Comparison of ENCODE assay signal across 8 mouse cellular contexts in the genomic region with DNA sequence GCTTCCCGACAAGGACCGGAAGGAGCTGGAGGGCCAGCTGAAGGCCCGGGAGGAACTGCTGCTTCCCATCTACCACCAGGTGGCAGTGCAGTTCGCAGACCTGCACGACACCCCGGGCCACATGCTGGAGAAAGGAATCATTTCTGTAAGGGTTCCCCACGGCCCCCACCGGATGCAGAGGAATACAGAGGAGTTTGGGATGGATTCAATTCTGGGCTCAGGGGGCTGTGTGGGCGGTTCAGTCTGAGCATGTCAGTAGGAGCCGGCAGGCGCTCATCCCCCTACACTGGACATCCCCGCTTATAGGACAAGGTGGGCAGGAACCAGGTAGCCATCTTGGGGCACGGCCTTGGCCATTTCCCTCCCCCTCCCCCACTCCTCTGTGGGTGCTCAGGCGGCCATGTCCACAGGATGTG. TPM values are rescaled to one million over a fixed set of nuclear protein-coding genes. Genes with fewer than 3 reads are reported as not detected.
DNase-seq lines count a peak whose midpoint lies in the region; ATAC-seq and TF ChIP-seq lines count a peak whose summit lies in the region.

No protein-coding gene starts in this region.

- TF ChIP-seq CTCF in bone marrow macrophage, adult 2 months (IDR thresholded peaks at IDR 0.05; ENCODE audit: low read depth, low read length) = peak; percentile 72
- peak; percentile 94 for TF ChIP-seq CTCF in embryonic fibroblast, embryonic 13.5 days (IDR thresholded peaks at IDR 0.05; ENCODE audit: borderline replicate concordance, insufficient read depth, low read length)
- TF ChIP-seq CTCF in liver, postnatal 0 days (IDR thresholded peaks at IDR 0.05; ENCODE audit: low read depth) = peak; percentile 80
- TF ChIP-seq CTCF in olfactory bulb, adult 2 months (IDR thresholded peaks at IDR 0.05; ENCODE audit: insufficient read depth, low read depth, low read length) = peak; percentile 86
- TF ChIP-seq CTCF in thymus, adult 2 months (IDR thresholded peaks at IDR 0.05; ENCODE audit: borderline replicate concordance, control insufficient read depth, extremely low read depth, insufficient read depth, low read length, poor library complexity) = peak; percentile 94

- no peak overlapping the region for H3K9ac ChIP-seq in heart, embryonic 16.5 days (ENCODE audit: low read length)
- H3K9ac ChIP-seq in liver, postnatal 0 days (replicated peaks) = no peak overlapping the region

- ATAC-seq in heart, embryonic 16.5 days (replicated peaks; ENCODE audit: extremely low read depth, insufficient read depth, low FRiP score) = peak; percentile 35; the same call in 1 of the 2 replicates
- ATAC-seq in liver, postnatal 0 days = no peak

- H3K4me2 ChIP-seq in heart, embryonic 16.5 days (ENCODE audit: low read depth, low read length) = no peak overlapping the region
- H3K4me2 ChIP-seq in liver, postnatal 0 days (ENCODE audit: low read depth, low read length) = no peak overlapping the region

- TF ChIP-seq POLR2A in bone marrow macrophage, adult 2 months (IDR thresholded peaks at IDR 0.05; ENCODE audit: borderline replicate concordance, low read depth, low read length) = no peak
- TF ChIP-seq POLR2A in embryonic fibroblast, embryonic 13.5 days (IDR thresholded peaks at IDR 0.05; ENCODE audit: low read depth, low read length) = no peak
- TF ChIP-seq POLR2A in olfactory bulb, adult 2 months (IDR thresholded peaks at IDR 0.05; ENCODE audit: insufficient read depth, low read depth, low read length) = no peak
- no peak for TF ChIP-seq POLR2A in thymus, adult 2 months (IDR thresholded peaks at IDR 0.05; ENCODE audit: control insufficient read depth, extremely low read depth, insufficient read depth, low read length, poor library complexity)

- DNase-seq in CD4-positive helper T cell, adult 2 months (ENCODE audit: low read depth, low spot score) = peak; percentile 64
- peak; percentile 68 to 76 for DNase-seq in kidney, postnatal 25 days
- DNase-seq in liver, postnatal 0 days = peak; percentile 72
- DNase-seq in thymus, adult 2 months = peak; percentile 69

- no peaks in the 10 kb centered on the region for H3K27me3 ChIP-seq in heart, embryonic 16.5 days (ENCODE audit: control insufficient read depth, insufficient read depth, low read length)
- H3K27me3 ChIP-seq in liver, postnatal 0 days (ENCODE audit: insufficient read depth, low read length) = no peaks in the 10 kb centered on the region
- no peaks in the 10 kb centered on the region for H3K27me3 ChIP-seq in thymus, adult 2 months (ENCODE audit: control insufficient read depth, insufficient read depth, low read length)

- WGBS in heart, embryonic 16.5 days = 17% methylated on average over 14 of the region's 14 CpGs
- WGBS in liver, postnatal 0 days (ENCODE audit: insufficient replicate concordance) = 20% methylated on average over 14 of the region's 14 CpGs
- 12% methylated on average over 14 of the region's 14 CpGs for WGBS in olfactory bulb, adult 2 months
- 23% methylated on average over 14 of the region's 14 CpGs for WGBS in thymus, adult 2 months

- peaks cover 21% of the 10 kb centered on the region for H3K36me3 ChIP-seq in heart, embryonic 16.5 days (ENCODE audit: control insufficient read depth, insufficient read depth)
- H3K36me3 ChIP-seq in liver, postnatal 0 days (replicated peaks; ENCODE audit: insufficient read depth, low read length) = peaks cover 8% of the 10 kb centered on the region; the same call in 1 of the 2 replicates
- no peaks in the 10 kb centered on the region for H3K36me3 ChIP-seq in thymus, adult 2 months (ENCODE audit: control insufficient read depth, insufficient read depth, low read length)

- no peak for TF ChIP-seq EP300 in liver, postnatal 0 days (IDR thresholded peaks at IDR 0.05; ENCODE audit: low read depth)

- no peaks in the 10 kb centered on the region for H3K9me3 ChIP-seq in heart, embryonic 16.5 days (replicated peaks; ENCODE audit: control insufficient read depth, low read length)
- no peaks in the 10 kb centered on the region for H3K9me3 ChIP-seq in liver, postnatal 0 days (ENCODE audit: low read length)

- H3K27ac ChIP-seq in bone marrow macrophage, adult 2 months (ENCODE audit: insufficient read depth, low read depth, low read length) = no peak overlapping the region
- H3K27ac ChIP-seq in embryonic fibroblast, embryonic 13.5 days (ENCODE audit: insufficient read depth, low read length) = no peak overlapping the region
- no peak overlapping the region for H3K27ac ChIP-seq in heart, embryonic 16.5 days (ENCODE audit: low read length)
- H3K27ac ChIP-seq in liver, postnatal 0 days (ENCODE audit: low read depth) = no peak overlapping the region
- no peak overlapping the region for H3K27ac ChIP-seq in olfactory bulb, adult 2 months (ENCODE audit: insufficient read depth, low read depth, low read length)
- no peak overlapping the region for H3K27ac ChIP-seq in thymus, adult 2 months (ENCODE audit: control insufficient read depth, insufficient read depth, low read length)

- no peak overlapping the region for H3K4me3 ChIP-seq in bone marrow macrophage, adult 2 months (ENCODE audit: insufficient read depth, low read length)
- H3K4me3 ChIP-seq in embryonic fibroblast, embryonic 13.5 days (ENCODE audit: insufficient read depth, low read length) = no peak overlapping the region
- no peak overlapping the region for H3K4me3 ChIP-seq in heart, embryonic 16.5 days (ENCODE audit: low read length)
- no peak overlapping the region for H3K4me3 ChIP-seq in liver, postnatal 0 days (ENCODE audit: low read depth, low read length)
- H3K4me3 ChIP-seq in olfactory bulb, adult 2 months (ENCODE audit: insufficient read depth, low read depth, low read length) = no peak overlapping the region
- no peak overlapping the region for H3K4me3 ChIP-seq in thymus, adult 2 months (ENCODE audit: control insufficient read depth, insufficient read depth, low read length)

- no peaks in the 10 kb centered on the region for H3K4me1 ChIP-seq in bone marrow macrophage, adult 2 months (ENCODE audit: control insufficient read depth, insufficient read depth, low read length)
- H3K4me1 ChIP-seq in embryonic fibroblast, embryonic 13.5 days (ENCODE audit: control insufficient read depth, insufficient read depth, low read length) = no peaks in the 10 kb centered on the region
- H3K4me1 ChIP-seq in heart, embryonic 16.5 days (ENCODE audit: control insufficient read depth, insufficient read depth, low read length) = 0 out of 2 replicates have a peak, but pooled peaks cover 3% of the 10 kb centered on the region
- no peaks in the 10 kb centered on the region for H3K4me1 ChIP-seq in liver, postnatal 0 days (ENCODE audit: insufficient read depth)
- peaks cover 4% of the 10 kb centered on the region; the same call in 1 of the 2 replicates for H3K4me1 ChIP-seq in olfactory bulb, adult 2 months (ENCODE audit: control insufficient read depth, insufficient read depth, low read length)
- no peaks in the 10 kb centered on the region for H3K4me1 ChIP-seq in thymus, adult 2 months (replicated peaks; ENCODE audit: control insufficient read depth, insufficient read depth, low read length)

RNA-seq across cellular contexts. Expression of a gene that starts 25.4 kb away (rescaled TPM):
- not detected in 2 replicates for polyA plus RNA-seq in bone marrow macrophage, adult 2 months (2012; ENCODE audit: insufficient read depth, insufficient read length, missing spikeins)
- not detected in 2 replicates for polyA plus RNA-seq in embryonic fibroblast, embryonic 13.5 days (2011; ENCODE audit: insufficient read length, low read depth, missing spikeins)
- 0.11 and 0.44 TPM in 2 replicates for polyA plus RNA-seq in heart, embryonic 16.5 days (2015; fragmentation: Nextera tagmentation; extraction: Ambion mirVana)
- polyA plus RNA-seq in liver, postnatal 0 days (2015; fragmentation: Nextera tagmentation; extraction: Ambion mirVana) = not detected in 2 replicates
- polyA plus RNA-seq in olfactory bulb, adult 2 months (2012; ENCODE audit: insufficient read depth, insufficient read length, low replicate concordance, missing spikeins) = not detected in 2 replicates
- 0.20 and 0.26 TPM in 2 replicates for polyA plus RNA-seq in thymus, adult 2 months (2012; rRNA removed)

RNA-seq across cellular contexts. Expression of a gene that starts 40.8 kb away (rescaled TPM):
- polyA plus RNA-seq in bone marrow macrophage, adult 2 months (2012; ENCODE audit: insufficient read depth, insufficient read length, missing spikeins) = not detected in 2 replicates
- 1.6 and 2.5 TPM in 2 replicates for polyA plus RNA-seq in embryonic fibroblast, embryonic 13.5 days (2011; ENCODE audit: insufficient read length, low read depth, missing spikeins)
- 2.7 and 2.8 TPM in 2 replicates for polyA plus RNA-seq in heart, embryonic 16.5 days (2015; fragmentation: Nextera tagmentation; extraction: Ambion mirVana)
- 0.28 and 0.37 TPM in 2 replicates for polyA plus RNA-seq in liver, postnatal 0 days (2015; fragmentation: Nextera tagmentation; extraction: Ambion mirVana)
- polyA plus RNA-seq in olfactory bulb, adult 2 months (2012; ENCODE audit: insufficient read depth, insufficient read length, low replicate concordance, missing spikeins) = not detected in 2 replicates
- polyA plus RNA-seq in thymus, adult 2 months (2012; rRNA removed) = 0.69 and 0.80 TPM in 2 replicates
